Mouse (Mus musculus): ENCODE results near the gene Utp4. TPM values are rescaled to one million over a fixed set of nuclear protein-coding genes. Genes with fewer than 3 reads are reported as not detected.

Gene Utp4
- total and polyA plus RNA-seq, 3 experiments = 80.6 to 202 (median 156) TPM

DNA sequence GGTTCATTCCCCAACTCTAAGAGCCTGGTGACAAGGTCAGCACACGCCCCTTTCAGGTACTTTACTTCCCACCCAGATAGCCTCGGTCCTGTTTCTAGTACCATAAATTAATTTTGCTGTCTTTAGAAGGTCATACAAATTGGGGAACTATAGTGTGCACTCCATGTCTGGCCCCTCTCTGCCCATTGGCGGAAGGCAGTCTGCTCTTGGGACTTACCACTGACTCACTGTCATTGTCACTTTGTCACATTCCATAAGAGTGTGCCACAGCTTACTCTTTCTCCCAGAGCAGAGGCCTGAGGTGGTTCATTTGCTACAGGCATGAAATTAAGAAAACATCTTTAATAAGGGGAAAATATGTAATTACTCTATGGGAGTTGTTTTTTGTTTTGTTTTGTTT lies 64.8 kb downstream of the Utp4 start:
- no peak overlapping the region for H3K27ac ChIP-seq (ENCODE audit: insufficient read depth, low read depth)
- in situ Hi-C loops (cut with MboI; ENCODE audit: low pct_ligation_motif_present, low pct_unique_long_range_greater_than_20kb, low sequenced_read_pairs) = no loop called here
- dilution Hi-C loops (cut with MboI; ENCODE audit: extremely low pct_ligation_motif_present, extremely low pct_unique_long_range_greater_than_20kb, low sequenced_read_pairs) = no loop called here
- H3K79me2 ChIP-seq (replicated peaks; ENCODE audit: control insufficient read depth, extremely low read depth, insufficient read depth, poor library complexity, severe bottlenecking) = no peaks in the 10 kb centered on the region
- H3K27me3 ChIP-seq (replicated peaks) = no peaks in the 10 kb centered on the region
- H3K4me2 ChIP-seq (ENCODE audit: insufficient read depth, low read depth, poor library complexity, severe bottlenecking) = no peak overlapping the region
- DNase-seq (ENCODE audit: extremely low read depth) = no peak
- no peak overlapping the region for H3K9ac ChIP-seq (ENCODE audit: insufficient read depth, low read depth)
- H3K4me3 ChIP-seq (replicated peaks in 1 of 3; ENCODE audit: low read depth in 2 of 3, low read length in 2 of 3, poor library complexity in 1 of 3) = no peak overlapping the region
- H3K9me3 ChIP-seq (replicated peaks; ENCODE audit: low read length) = no peaks in the 10 kb centered on the region
- TF ChIP-seq JUND (conservative IDR thresholded peaks at IDR 0.05; ENCODE audit: low read depth, low read length) (no peak), POLR2AphosphoS2 (IDR thresholded peaks at IDR 0.05; ENCODE audit: low read depth, low read length) (no peak), ZKSCAN1 (IDR thresholded peaks at IDR 0.05; ENCODE audit: borderline replicate concordance, low read depth, low read length) (no peak), NELFE (IDR thresholded peaks at IDR 0.05; ENCODE audit: low read depth, low read length) (no peak), JUN (IDR thresholded peaks at IDR 0.05; ENCODE audit: insufficient read depth, low read depth, low read length) (no peak), SIN3A (IDR thresholded peaks at IDR 0.05; ENCODE audit: low read length) (no peak)
- no peaks in the 10 kb centered on the region for H3K36me3 ChIP-seq (replicated peaks in 1 of 2; ENCODE audit: control insufficient read depth in 1 of 2, insufficient read depth in 1 of 2, low read length in 1 of 2)
- no peaks in the 10 kb centered on the region for H3K4me1 ChIP-seq (ENCODE audit: control insufficient read depth in 1 of 2, insufficient read depth in 2 of 2)

DNA sequence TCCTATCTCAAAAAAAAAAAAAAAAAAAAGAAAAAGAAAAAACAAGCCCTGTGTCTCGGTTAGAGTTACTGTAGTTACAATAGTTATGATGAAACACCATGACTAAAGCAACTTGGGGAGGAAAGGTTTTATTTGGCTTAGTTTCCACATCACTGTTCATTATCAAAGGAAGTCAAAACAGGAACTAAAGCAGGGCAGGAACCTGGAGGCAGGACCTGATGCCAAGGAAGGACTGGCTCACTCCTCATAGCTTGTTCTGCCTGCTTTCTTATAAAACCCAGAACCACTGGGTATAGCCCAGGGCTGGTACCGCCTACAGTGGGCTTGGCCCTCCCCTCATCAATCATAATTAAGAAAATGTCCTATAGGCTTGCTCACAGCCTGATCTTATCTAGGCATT lies 66.2 kb downstream of the Utp4 start:
- in situ Hi-C loops (cut with MboI; ENCODE audit: low pct_ligation_motif_present, low pct_unique_long_range_greater_than_20kb, low sequenced_read_pairs) = no loop called here
- peaks cover 2 to 4% of the 10 kb centered on the region in 2 experiments; a peak in 1 of 4 replicates for H3K4me1 ChIP-seq (ENCODE audit: control insufficient read depth in 1 of 2, insufficient read depth in 2 of 2)
- no peaks in the 10 kb centered on the region for H3K36me3 ChIP-seq (replicated peaks in 1 of 2; ENCODE audit: control insufficient read depth in 1 of 2, insufficient read depth in 1 of 2, low read length in 1 of 2)
- H3K9me3 ChIP-seq (replicated peaks; ENCODE audit: low read length) = no peaks in the 10 kb centered on the region
- H3K27ac ChIP-seq (ENCODE audit: insufficient read depth, low read depth) = no peak overlapping the region
- no peak for DNase-seq (ENCODE audit: extremely low read depth)
- TF ChIP-seq POLR2AphosphoS2 (IDR thresholded peaks at IDR 0.05; ENCODE audit: low read depth, low read length) = no peak
- TF ChIP-seq JUND (conservative IDR thresholded peaks at IDR 0.05; ENCODE audit: low read depth, low read length) = no peak
- no peak for TF ChIP-seq RCOR1 (conservative IDR thresholded peaks at IDR 0.05; ENCODE audit: low read depth, low read length)
- TF ChIP-seq MAX (IDR thresholded peaks at IDR 0.05; ENCODE audit: low read length) = no peak
- no peak for TF ChIP-seq NRF1 (IDR thresholded peaks at IDR 0.05; ENCODE audit: low read depth, low read length)
- TF ChIP-seq ZC3H11A (IDR thresholded peaks at IDR 0.05; ENCODE audit: low read depth, low read length) = no peak
- TF ChIP-seq IRF4 (IDR thresholded peaks at IDR 0.05; ENCODE audit: low read depth, low read length) = no peak
- TF ChIP-seq ZKSCAN1 (IDR thresholded peaks at IDR 0.05; ENCODE audit: borderline replicate concordance, low read depth, low read length) = no peak
- no peak for TF ChIP-seq TCF12 (IDR thresholded peaks at IDR 0.05; ENCODE audit: low read depth, low read length)
- no peak for TF ChIP-seq E2F4 (IDR thresholded peaks at IDR 0.05; ENCODE audit: insufficient replicate concordance, low read depth, low read length)
- no peak for TF ChIP-seq ETS1 (conservative IDR thresholded peaks at IDR 0.05; ENCODE audit: low read depth, low read length)
- no peak for TF ChIP-seq MEF2A (IDR thresholded peaks at IDR 0.05; ENCODE audit: borderline replicate concordance, low read depth, low read length)
- TF ChIP-seq SIN3A (IDR thresholded peaks at IDR 0.05; ENCODE audit: low read length) = no peak
- no peak for TF ChIP-seq UBTF (IDR thresholded peaks at IDR 0.05; ENCODE audit: low read depth, low read length)
- no peak for TF ChIP-seq USF2 (conservative IDR thresholded peaks at IDR 0.05; ENCODE audit: low read depth, low read length)
- TF ChIP-seq NELFE (IDR thresholded peaks at IDR 0.05; ENCODE audit: low read depth, low read length) = no peak
- TF ChIP-seq SMC3 (IDR thresholded peaks at IDR 0.05; ENCODE audit: low read depth, low read length) = no peak
- no peak for TF ChIP-seq MYC (IDR thresholded peaks at IDR 0.05; ENCODE audit: low read depth, low read length)
- no peak for TF ChIP-seq MXI1 (IDR thresholded peaks at IDR 0.05; ENCODE audit: low read depth, low read length)
- H3K4me3 ChIP-seq (replicated peaks in 1 of 3; ENCODE audit: low read depth in 2 of 3, low read length in 2 of 3, poor library complexity in 1 of 3) = no peak overlapping the region
- no peaks in the 10 kb centered on the region for H3K27me3 ChIP-seq (replicated peaks)
- H3K4me2 ChIP-seq (ENCODE audit: insufficient read depth, low read depth, poor library complexity, severe bottlenecking) = no peak overlapping the region
- dilution Hi-C loops (cut with MboI; ENCODE audit: extremely low pct_ligation_motif_present, extremely low pct_unique_long_range_greater_than_20kb, low sequenced_read_pairs) = no loop called here
- H3K9ac ChIP-seq (ENCODE audit: insufficient read depth, low read depth) = no peak overlapping the region
- no peaks in the 10 kb centered on the region for H3K79me2 ChIP-seq (replicated peaks; ENCODE audit: control insufficient read depth, extremely low read depth, insufficient read depth, poor library complexity, severe bottlenecking)

Measured in CH12.LX (cell line).